Mouse (Mus musculus): Measurements from ENCODE around the gene Tfdp2.
"Not testable (repeated sequence)": the region's sequence is repeated elsewhere in the genome, so short reads cannot be mapped to it uniquely, and the experiment has no call there.

The Tfdp2 gene

DNA sequence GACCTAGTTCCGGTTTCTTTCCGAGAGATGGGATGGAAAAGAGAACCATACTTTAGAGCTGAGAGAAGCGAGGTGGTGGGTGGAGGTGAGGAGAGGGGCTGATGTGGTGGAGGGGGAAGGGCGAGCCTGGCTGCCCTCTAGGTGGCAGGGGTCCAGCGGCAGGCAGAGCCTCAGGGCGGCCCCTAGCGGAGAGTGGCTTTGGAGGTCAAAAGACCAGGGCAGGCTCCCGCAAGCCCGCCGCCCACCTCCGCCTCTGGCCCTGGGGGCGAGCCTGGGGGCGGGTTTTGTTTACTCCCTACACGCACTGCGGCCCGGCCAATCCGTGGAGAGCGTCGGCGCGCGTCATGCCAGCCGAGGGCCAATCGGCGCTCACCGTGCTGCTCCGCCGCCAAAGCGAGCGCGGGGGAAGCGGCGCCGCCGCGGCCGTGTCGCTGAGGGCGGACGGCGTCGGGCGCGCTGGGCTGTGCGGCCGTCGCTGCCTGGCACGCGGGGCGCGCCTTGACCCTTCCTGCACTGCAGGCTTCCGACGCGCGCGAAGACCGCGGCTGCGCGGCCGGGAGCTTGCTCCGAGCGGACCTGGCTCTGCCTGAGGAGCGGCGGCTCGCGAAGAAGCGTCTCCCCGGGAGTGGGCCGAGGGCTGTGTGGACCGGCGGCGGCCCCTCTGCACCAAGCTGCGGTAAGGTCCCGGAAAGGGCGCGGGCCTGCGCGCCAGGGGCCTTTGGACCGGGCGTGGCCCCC, at the start of gene Tfdp2:
Gene Tfdp2, plus strand, starts transcription at position 391 of the 738 bp plus-strand sequence.
- DNase-seq (ENCODE audit: low read depth): peak; percentile 83

DNA sequence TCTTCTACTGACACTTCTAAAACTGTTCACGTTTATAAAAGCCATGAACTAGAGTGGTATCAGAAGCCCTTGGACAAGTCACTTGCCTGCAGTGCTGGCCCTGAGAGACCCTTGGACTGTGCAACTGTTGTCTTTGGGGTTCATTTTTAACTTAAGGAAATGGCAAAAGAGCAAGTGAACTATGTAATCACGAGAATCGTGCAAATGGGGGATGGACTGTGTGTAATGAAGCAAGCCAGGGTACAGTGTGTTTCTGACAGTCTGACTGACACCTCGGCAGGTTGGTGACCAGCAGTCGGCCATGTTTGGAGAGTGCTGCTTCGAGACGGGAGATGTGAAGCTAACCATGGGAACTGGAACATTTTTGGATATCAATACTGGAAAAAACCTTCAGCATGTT, 43.3 kb upstream of the Tfdp2 start:
- no peak for DNase-seq (ENCODE audit: low read depth)

DNA sequence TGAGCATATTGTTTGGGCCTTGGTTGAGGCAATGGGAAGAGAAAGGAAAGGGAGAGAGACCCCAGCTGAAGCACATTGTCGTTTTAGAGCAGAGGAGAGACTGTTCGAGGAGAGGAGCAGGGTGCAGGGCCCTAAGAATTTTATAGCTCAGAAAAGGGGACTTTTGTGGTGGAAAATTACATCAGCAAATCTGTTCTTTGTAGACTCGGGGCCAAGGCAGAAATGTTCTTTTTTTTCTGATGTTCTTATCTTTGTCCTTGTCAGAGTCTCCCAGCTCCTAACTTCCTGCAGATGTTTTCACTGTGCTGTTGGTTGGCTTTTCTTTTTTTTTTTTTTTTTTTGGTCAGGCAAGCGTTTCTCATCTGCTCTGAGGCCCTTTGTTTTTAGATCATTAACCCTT, 37.6 kb upstream of the Tfdp2 start:
- DNase-seq (ENCODE audit: low read depth): no peak

DNA sequence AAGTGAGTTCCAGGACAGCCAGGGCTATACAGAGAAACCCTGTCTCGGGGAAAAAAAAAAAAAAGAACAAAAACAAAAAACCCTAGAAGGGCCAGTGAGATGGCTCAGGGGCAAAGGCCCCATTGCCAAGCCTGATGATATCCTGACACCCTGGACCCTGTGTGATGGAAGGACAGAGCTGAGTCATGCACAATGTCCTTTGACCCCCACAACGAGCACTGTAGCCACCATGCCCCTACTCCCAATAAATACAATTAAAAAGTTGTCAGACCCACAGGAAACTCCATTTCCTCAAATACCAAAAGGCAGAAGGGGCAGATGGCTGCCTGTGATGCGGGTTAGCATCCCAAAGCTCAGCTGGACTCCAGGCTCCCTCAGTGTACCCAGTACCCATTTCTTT, 37.0 kb upstream of the Tfdp2 start:
- no peak for DNase-seq (ENCODE audit: low read depth)

DNA sequence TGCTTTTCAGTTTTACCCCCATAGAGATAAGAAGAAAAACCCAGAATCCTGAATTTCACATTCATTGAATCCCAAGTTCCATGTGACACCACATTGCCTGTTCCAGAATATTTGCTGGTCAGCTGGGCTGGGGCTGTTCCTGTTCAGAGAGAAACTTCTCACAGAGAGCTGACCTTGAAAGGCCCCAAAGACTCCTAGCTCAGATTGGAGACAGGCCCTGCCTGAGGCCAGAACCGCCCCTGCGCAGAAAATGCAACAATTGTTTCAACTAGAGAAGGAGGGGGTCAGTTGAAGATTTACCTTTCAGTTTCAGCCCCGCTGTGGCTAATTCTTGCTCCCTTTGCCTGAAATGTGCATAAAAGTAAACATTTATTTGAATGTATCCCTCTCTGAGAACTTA, 35.3 kb upstream of the Tfdp2 start:
- DNase-seq (ENCODE audit: low read depth): no peak

DNA sequence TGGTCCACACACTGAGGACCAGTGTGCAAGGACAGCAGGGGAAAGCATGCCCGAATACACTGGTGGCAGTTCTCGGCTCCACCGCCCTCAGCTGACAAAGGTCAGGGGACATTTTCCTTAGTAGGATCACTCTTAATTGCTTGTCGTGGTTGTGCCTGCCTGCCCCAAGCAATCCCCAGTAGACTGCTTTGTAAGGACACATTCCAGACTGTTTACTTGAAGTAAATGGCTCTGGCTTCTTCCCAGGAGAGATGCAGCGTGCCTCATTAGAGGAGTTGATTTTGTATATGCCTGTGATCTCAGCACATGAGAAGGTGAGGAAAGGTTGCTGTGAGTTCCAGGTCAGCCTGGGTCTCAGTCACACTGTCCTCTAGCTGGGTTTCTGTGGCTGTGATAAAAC, 33.7 kb upstream of the Tfdp2 start:
- DNase-seq (ENCODE audit: low read depth): no peak

DNA sequence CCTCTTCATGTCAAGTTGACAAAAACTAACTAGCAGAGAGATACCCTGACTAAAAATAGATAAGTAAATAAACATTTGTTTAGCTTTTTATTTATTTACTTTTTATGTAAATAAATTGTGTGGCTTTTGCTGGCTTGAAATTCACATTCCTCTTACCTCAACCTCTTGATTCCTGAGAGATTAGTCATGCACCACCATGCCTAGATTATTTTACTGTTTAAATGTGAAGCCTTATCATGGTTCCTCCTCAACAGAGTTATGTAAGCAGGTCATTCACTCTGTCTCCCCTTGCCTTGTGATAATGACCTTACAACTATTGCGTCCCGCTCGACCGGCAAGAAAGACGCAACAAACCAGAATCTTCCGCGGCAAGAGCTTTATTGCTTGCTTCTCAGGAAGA, 32.6 kb upstream of the Tfdp2 start:
- DNase-seq (ENCODE audit: low read depth): no peak

DNA sequence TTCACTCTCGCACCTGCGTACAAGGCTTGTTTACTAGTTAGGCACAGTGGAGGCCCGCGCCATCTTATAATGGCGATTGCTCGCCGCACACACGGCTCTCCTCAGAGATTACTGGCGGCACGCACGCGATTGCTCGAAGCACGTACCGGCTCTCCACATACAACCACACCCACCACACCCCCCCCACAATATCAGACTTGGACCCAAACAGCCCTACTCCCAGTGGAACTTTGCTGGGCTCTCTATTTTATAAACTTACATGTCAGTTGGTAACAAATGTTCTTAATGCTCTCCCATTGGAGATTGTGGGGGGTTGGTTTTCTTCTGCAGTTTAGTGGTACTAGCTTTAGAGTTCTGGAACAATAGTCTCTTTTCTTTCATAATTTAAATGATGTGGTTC, 32.1 kb upstream of the Tfdp2 start:
- not testable (repeated sequence) for DNase-seq (ENCODE audit: low read depth)

DNA sequence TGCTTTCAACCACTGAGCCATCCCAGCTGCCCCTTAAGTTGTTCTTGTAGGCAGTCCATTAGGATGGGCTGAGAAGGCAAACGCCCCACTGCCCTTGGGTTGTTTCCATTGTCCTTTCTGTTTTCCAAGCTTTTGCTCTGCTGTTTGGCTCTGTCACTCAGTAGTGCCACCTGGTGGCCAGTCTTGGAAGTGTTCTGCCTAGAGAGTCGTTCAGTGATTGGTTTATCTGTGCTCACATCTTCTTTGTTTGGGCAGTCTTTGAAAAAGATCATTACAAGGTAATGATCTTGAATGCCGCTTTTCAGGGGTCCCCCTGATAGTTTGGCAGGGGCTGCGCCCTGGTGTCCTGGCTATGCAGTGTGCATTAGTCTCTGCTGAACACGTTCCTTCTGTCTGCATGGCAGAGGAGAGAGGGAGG, 28.9 kb upstream of the Tfdp2 start:
- peak; percentile 58 for DNase-seq (ENCODE audit: low read depth)

DNA sequence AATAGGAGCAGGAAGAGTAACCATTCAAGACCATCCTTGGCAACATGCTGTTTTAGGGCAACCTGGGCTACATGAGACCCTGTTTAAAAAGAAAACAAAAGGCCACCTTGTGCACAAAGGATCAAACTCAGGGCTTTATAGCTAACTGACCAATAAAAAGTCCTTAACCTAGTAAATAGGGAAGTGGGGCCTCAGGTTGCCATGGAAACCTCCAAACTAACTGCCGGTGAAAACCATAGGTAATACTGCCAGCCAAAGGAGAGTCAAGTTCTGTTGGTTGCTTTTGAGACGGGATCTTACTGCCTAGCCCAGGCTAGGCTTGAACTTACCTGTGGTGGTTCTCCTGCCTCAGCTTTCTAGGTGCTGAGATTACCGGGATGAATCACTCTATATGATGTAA, 25.5 kb upstream of the Tfdp2 start:
- no peak for DNase-seq (ENCODE audit: low read depth)

DNA sequence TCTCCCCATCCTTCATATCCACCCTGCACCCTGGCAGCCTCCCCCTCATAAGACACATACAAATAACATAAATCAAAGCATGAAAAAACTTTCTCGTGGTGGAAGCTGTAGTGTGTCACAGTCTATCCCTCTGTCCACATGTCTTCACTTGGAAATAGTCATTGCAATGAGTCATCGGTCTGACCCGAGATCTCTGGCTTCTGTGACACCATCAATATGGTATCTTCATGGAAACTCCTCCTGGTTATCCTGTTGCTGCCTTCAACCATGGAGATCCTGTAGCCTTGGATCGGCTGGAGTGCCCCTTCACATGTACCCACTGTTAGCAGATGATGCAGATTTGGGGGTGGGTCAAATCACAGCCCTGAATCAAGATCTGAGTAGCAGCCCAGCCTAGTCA, 11.2 kb upstream of the Tfdp2 start:
- no peak for DNase-seq (ENCODE audit: low read depth)

DNA sequence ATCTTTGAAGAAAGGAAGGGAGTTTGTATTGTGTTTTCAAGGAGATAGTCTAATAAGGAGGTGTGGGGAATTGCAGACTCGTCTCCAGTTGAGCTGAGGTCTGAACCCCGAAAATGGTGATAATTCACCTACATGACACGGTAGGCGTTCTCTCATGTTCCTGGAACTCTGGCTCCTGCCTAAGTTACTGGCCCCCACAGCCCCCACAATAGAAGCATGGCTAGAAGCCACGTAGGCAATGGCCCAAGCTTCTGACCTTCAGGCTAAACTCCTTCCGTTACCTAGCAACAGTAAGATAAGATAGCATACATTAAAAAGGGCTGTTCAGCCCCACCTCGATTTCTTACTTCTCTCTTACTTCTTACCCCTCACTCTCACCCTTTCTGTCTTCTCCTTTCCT, 9.4 kb upstream of the Tfdp2 start:
- DNase-seq (ENCODE audit: low read depth): no peak

DNA sequence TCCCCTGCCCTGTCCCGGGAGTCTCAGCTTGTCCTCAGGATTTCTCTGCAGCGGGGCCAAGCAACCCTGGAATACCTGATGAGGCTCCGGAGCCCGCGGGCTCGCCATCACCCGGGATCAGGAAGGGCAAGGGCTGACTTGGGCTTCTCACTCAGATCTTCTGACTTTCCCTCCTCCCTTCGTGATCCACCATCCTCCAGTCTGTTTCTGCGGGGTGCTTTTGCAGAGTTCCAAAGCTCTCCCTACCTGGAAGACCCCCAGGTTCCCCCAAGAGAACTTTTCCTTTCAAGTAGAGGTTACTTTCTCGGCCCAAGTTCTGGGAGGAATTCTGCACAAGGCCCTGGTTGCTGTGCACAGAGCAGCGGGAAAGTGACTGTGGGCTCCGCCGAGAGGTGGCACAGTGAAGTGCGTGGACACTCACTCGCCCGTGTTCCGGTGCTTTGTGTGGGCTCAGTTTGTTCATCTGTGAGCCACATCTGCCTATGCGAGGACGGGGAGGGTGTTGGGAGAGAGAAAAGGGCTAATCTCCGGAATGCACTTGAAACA, 634 bp downstream of the Tfdp2 start:
- DNase-seq (ENCODE audit: low read depth): peak; percentile 22

DNA sequence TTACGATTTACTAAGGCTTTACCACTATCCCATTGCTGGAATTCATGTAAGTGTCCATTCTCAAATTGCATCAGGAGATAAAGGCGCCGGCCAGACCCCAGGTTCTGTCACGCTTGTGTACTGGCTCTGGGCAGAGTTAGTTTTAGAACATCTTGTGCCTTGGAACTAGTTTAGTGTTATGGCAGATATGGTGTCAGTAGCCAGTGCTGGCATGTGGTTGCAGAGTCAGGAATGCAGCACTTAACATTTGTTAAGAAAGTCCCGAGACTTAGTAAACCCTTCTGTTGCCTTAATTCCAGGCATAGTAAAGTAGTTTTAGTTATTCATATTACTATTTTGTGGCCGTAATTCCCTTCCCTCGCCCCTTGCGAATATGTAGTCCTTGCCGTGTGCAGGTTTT, 1.7 kb downstream of the Tfdp2 start:
- DNase-seq (ENCODE audit: low read depth): no peak

DNA sequence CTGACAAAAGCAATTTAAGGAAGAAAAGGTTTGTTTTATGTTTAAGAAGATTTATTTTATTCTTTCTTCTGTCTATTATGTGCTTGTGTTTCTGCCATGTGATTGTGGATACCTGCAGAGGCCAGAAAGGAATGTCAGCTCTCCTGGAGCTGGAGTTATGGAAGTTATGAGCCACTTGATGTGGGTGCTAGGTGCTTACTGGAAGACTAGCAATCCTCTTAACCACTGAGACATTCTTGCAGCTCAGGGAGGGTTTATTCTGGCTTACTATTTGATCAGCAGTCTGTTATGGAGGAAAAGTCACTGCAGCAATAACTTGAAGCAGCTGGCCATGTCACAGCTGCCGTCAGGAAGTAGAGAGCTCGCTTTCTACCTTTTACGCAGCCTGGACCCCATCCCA, 7.6 kb downstream of the Tfdp2 start:
- no peak for DNase-seq (ENCODE audit: low read depth)

DNA sequence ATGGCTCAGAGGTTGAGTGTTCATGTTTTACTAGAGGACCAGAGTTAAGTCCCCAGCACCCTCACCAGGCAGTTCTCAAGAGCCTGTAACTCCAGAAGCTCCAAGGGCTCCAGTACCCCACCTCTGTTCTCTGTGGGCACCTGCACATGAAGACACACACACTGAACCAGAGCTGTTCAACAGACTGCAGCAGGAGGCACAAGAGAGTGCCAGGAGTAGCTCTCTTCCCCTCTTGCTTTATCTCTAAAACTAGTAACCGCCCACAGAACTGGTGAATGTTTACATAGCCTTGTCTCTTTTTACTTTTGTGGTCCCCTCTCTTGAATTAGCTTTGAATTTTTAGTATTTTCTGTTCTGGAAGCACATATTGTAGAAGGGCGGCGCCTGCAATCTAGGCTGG, 11.4 kb downstream of the Tfdp2 start:
- no peak for DNase-seq (ENCODE audit: low read depth)

DNA sequence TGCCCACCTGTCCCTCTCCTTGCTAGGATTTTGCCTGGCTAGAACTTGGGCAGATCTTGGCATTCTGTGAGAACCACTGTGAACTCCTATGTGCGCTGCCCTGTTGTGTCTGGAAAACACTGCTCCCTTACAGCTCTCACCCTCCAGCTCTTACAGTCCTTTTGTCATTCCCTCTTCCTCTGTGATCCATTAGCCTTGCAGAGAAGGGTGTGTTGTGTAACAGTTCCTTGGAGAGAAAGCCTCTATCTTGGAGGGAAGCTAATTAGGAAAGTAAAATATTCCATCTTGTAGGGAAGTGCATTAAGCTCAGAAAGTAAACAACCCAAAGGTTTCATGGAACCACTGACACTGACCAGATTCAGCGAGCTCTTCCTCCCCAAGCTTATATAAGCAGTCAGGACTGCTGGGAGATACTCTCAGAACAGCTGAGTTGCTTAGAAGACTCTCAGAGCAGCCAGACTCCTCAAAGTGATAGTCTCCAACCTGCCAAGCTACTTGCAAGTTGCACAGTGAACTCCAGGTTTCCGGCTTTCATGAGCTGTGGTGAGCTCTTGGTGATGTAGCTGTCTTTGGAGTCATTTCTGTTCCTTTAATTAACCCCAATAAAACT, 17.1 kb downstream of the Tfdp2 start:
- no peak for DNase-seq (ENCODE audit: low read depth)

DNA sequence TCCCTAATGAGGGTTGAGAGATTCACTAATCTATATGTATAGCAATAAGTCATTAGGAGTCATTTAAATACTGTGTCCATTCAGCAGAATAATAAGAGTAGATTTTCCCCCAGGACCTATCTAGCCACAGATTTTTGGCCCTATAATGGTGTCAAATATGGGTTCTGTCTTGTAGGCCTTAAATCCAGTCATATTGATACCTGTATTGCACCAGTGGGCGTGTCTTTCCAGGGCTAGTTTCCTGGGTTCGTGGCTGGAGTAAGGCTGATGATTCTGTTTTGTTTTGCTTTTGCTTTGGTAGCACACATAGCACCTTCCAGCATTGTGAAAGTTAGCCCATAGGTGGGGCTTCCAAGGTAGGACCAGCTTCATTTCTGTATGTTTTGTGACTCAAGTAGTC, 18.1 kb downstream of the Tfdp2 start:
- DNase-seq (ENCODE audit: low read depth): no peak

DNA sequence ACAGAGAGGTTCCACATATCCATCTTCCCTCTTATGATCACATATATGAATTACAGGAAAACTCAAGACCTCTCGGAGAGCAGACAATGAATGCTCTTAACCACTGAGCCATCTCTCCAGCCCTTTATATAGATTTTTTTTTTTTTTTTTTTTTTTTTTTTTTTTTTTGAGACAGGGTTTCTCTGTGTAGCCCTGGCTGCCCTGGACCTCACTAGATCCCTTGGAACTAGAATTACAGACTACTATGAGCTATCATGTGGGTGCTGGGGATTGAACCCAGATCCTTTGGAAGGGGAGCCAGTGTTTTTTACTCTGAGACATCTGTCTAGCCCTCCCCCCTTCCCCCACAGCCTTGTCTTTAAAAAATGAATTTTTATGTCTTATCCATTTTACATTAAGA, 21.2 kb downstream of the Tfdp2 start:
- no peak for DNase-seq (ENCODE audit: low read depth)

DNA sequence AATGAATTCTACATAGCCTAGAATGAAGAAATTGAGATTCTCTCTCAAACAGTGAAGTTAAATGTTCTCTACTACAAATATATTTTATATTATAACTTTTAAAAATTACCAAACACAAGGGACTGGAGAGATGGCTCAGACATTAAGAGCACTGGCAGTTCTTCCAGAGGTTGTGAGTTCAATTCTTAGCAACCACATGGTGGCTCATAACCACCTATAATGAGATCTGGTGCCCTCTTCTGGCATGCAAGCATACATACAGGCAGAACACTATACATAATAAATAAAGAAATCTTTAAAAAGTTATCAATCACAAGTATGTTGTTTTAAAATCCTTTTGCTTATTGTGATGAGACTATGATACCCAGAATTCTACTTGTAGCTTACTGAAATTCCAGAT, 21.7 kb downstream of the Tfdp2 start:
- DNase-seq (ENCODE audit: low read depth): no peak

DNA sequence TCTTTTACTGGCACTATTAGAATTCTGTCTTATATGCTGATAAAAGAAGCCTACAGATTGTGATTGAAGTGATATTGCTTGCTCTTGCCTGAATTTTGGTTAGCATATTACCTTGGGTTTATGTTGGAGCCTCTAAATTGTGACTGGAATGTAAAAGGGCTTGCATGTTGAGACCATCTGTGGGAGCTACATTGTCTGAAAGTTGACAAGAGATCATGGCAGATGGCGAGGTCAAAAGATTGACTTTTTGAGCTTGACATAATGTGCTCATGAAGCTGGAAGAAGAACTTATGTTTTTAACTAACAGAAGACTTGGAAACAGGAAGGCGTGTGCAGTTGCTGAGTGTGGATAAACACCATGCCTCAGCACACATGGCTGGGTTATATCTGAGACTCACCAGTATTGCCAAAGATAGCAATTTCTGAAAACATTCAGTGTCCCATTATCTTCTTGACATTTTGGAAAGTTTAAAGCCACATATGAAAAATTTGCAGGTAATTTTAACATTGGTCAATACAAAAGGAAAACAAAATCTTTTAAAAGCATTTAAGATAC, 23.1 kb downstream of the Tfdp2 start:
- no peak for DNase-seq (ENCODE audit: low read depth)

DNA sequence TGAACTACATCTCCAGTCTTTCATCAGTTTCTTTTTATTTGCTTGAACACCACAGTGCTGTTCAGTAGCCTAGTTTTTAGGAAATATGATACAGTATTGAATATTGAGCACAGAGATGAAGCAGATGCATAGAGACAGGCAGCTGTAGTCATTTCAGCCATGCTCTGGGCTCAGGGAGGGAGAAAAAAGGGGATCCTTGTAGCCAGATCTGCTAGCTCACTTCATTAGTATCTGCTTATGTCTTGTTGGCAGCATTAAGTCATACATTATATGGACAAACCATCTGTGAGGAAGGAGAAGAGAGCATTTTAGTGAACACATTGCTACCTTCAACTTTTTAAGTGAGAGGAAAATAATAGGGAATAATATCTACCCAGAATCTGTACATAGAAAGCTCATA, 24.3 kb downstream of the Tfdp2 start:
- DNase-seq (ENCODE audit: low read depth): no peak

DNA sequence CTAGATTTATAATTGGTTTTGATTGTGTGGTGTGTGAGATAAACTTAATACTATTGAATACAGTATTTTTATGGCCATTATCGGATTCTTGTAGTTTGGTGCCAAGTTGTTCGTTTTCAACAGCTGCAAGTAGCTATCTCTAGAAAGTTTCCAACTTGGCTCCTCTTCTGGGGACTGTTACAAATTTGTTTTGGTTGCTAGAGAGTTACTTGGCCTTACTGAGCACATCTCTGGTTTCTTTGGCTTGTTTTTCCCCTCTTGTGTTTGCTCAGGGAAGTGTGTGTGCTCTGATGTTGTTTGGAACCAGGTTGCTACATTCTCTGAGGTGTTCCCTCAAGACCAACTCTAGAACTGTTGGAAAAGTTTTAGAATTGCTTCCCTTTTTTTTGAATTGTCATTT, 27.2 kb downstream of the Tfdp2 start:
- DNase-seq (ENCODE audit: low read depth): no peak

DNA sequence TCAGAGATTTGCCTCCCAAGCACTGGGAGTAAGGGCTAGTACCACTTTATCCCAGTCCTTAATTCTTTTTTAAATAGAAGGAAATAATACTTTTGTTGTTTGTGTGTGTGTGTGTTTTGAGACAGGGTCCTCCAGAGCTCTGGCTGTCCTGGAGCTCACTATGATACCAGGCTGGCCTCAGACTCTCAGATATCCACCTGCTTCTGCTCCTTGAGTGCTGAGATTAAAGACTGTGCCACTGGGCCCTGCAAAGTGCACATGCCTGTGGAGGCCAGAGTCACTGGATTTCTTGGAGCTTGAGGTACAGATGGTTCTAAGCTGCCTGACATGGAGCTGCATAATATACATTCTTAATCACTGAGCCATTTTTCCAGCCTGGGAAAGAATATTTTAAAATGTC, 32.2 kb downstream of the Tfdp2 start:
- no peak for DNase-seq (ENCODE audit: low read depth)

Measured in c-Kit-positive CD71-positive TER-119-negative erythroid progenitor cells, embryonic 14.5 days (primary cell).